Mouse (Mus musculus) small intestine, adult 2 months (tissue): ENCODE measurements around the gene Arhgap4.

Experiments
- CTCF ChIP-seq: fragments of 200-500 bp; IDR thresholded peaks from 2 replicates; pipeline ENCODE4 v1.5.1; 2012; ENCODE audit warnings: low read depth, mild to moderate bottlenecking, control low read depth, inconsistent platforms, low read length, moderate library complexity, mixed read lengths; ENCODE audit not compliant: insufficient replicate concordance, insufficient read length; ENCODE audit errors: extremely low read depth
- POLR2A ChIP-seq: fragments of 200-500 bp; IDR thresholded peaks from 2 replicates; pipeline ENCODE4 v1.6.1; 2012; ENCODE audit warnings: low read depth, mild to moderate bottlenecking, control low read depth, inconsistent platforms, low read length, moderate library complexity

DNA sequence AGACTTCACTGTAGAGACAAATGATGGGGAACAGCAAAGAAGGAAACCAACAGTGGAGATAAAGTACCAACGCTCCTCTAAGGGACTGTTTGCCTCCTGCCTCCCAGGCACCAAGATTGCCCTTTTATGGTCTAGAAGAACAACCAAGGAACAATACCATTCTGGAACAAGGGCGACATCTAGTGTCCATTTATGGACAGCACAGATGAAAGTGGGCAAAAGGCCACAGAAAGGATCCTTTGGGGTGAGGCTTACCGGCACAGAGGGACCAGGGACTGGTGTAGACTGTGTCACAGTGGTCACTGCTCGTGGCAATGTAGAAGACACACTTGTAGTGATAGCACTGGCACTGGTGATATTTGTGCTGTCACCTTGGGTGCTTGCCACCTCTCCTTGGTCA is 27.0 kb upstream of the Arhgap4 start:
- TF ChIP-seq POLR2A, result no peak
- peak; percentile 45; the same call in 1 of the 2 replicates for TF ChIP-seq CTCF
